Mouse (Mus musculus): ENCODE measurements at regions not wholly inside any gene's neighbourhood (a gene's known extent, or its start where the extent isn't known, plus 50 kb on each side); places are given as distances from the start of the nearest gene placed in this dataset.

DNA sequence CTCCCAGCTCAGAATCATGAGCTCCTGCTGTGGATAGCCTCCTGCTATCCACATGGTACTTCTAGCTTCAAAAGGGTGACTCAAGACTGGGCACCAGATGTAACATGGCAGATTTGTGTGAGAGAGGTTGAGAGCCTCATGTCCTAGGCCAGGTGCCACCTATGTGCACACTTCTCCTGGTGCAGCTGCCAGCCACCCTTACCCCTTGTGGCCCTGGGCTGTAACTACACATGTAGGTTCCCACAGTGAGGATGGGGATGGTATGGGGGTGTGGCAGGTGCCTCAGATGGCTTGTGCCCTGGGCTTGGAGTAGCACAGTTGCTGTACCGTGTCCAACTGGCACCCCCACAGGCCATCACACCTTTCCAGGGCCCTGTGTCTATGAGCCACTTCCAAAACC, 68.2 kb upstream of the Insig1 start:
- TF ChIP-seq CTCF (IDR thresholded peaks at IDR 0.05; ENCODE audit: control insufficient read depth, insufficient read depth, insufficient read length) = no peak
- TF ChIP-seq MYOG (IDR thresholded peaks at IDR 0.05; ENCODE audit: control insufficient read depth, extremely low read depth, insufficient read length) = no peak
